Mouse (Mus musculus) adrenal gland, postnatal 36 days (tissue): Measurements from ENCODE around the gene Bcl7c. TPM values are rescaled to one million over a fixed set of nuclear protein-coding genes. Genes with fewer than 3 reads are reported as not detected.

ENCODE experiments used
- DNase-seq, 2 experiments: peaks; one replicate each; pipeline ENCODE4 v3.0.0; 2021; ENCODE audit warnings: mixed read lengths in 1 of 2
- total RNA-seq, 2 experiments: library from RNA; stranded (reverse); gene quantifications; 2 replicates each; pipeline ENCODE4 v1.2.3; 2021

The Bcl7c gene
- total RNA-seq, 2 experiments from 2014 or later: 63.6 to 103 TPM

DNA sequence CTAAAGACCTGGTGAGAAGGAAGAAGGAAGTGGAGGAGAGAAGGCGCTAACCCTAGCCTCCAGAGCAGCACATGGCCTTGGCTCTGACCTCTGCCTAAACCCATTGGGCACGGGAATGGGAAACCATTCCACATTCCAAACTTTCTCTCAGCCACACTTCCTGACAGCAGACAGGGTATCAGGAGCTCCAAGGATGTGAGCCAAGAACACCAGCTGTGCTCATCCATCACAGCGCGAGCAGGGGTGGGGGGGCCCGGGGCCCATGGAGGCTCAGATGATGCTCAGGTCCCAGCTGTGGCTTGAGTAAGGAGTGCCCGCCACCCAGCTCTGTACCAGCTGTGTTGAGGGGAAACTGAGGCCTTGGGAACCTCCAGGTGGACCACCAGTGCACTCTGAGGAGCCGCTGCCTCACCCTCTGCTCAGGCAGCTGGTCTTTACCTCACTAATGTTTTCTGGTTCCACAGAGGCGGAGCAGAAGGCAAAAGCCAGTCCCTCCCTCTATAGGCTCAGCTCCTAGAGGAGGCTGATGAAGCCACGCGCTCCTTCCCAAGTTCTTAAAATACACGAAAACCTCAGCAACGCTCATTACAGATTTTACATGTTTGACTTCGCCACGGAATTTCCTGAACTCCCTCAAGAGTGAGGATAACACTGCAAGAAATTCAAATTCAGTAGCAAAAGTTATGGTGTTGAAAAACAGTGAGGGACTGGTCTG lies 23.3 kb downstream of the Bcl7c start:
- no peak for DNase-seq

GRCm38 (mm10) chr7:127681888-127682553 lies 26.7 kb downstream of the Bcl7c start:
- DNase-seq: peak in 1 of 2 experiments; percentile 32

GRCm38 (mm10) chr7:127680541-127680940 lies 28.2 kb downstream of the Bcl7c start:
- DNase-seq: no peak

DNA sequence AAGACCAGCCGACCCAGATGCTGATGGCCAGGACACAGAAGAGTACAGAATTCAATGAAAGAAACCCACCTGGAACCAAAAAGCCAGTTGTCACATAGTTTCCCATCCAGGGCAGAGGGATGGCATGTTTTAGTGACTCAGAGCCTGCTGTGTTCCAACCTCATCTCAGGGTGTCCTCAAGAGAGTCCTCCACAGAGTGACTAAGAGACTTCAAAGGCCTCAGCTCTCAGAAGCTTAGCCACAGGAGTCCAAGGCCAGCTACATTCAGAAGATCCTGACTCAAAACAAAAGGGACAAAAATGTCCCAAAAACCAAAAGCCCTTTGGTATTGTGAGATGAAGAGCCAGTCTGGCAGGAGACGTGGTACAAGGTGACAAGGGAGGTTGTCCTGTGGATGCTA lies 29.9 kb downstream of the Bcl7c start:
- DNase-seq: peak; percentile 55 to 58

DNA sequence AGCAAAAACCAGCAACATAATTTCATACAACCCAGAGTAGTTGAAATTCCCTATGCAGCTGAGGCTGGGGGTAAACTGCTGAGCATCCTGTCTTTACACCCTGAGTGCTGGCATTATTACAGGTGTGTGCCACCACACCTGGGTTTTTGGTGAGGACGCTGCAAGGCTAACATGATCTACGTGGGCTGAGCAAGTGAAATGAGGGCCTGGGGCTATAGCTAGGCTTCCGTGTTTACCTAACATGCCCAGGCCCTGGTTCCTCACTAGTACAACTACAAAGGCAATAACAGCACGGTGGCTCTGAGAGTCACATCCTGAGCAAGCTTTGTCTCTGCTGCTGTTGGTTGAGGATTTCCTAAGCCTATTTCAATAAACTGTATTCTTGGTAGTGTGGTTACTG lies 31.1 kb downstream of the Bcl7c start:
- DNase-seq: no peak

DNA sequence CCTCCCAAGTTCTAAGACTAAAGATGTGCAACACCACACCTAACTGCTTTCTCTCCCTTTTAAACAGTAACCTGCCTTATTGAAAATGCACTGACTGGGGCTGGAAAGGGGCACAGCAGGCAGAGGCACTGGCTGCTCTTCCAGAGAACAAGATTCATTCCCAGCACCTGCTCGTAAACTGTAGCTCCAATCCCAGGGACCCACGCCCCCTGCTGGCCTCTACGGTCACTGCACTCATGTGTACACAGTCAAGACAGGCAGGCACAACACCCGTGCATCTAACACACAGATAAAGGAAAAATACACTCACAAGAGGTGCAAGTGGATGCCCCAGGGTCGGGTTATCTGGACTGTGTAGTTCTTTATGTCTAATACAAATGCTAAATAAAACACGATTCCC lies 31.7 kb downstream of the Bcl7c start:
- DNase-seq: peak; percentile 58 to 74

DNA sequence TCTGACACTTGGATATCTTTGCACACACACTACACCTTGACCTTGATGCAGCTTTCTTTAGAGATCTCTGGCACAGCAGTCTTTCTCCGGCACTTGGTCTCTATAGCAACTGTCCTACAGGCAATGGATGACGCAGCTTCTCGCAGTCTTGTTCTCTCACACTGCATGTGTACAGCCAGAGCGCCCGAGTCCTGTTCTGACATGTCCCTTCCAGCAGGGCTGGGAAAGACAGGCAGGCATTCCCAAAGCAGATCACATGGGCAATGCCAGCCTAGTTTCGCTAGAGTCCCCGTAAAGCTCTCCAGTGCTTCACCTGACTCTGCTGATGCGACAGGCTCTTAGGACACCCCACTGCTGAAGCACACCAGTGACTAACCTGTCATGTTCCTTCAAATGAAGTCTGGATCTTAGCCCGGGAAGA lies 33.3 kb downstream of the Bcl7c start:
- DNase-seq: no peak

GRCm38 (mm10) chr7:127674977-127675376 lies 33.8 kb downstream of the Bcl7c start:
- DNase-seq: peak; percentile 90 to 93

GRCm38 (mm10) chr7:127672776-127673175 lies 36.0 kb downstream of the Bcl7c start:
- DNase-seq: no peak

DNA sequence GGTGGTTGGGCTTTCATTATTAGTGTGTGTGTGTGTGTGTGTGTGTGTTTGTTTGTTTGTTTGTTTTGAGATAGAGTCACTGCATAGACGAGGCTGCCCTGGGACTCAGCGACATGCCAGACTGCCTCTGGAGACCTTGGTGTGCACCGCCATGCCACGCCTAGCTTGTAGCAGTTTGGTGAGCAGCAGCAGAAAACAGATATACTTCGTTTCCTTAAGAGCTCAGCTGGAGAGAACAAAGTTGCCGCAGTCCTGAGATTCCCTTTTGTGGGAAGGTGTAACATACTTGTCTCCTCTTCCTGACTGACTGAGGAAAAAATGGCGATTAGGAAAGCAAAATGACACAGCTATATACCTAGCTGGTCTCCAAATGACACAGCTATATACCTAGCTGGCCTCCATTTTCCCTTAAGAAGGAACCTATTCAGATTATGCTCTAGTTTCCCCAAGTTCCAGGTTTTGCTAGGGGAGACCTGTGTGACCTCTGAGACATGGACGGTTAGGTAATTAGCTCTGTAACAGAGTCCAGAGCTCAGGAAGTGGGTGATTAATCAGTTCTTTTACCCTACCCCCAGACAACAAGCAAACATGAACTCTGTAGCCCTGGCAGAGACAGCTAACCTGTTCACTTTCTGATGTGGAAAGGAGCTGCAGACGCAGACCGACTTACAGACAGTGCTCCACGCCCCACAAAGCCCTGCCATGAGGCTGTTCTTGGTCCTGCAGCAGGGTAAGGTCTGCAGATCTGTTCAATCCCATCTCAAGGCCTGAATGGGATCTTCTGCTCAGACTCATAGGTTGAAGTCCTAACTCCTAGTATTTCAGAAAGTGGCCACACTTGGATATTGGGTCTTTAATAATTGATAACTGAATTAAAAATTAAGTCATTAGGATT lies 36.6 kb downstream of the Bcl7c start:
- no peak for DNase-seq

GRCm38 (mm10) chr7:127667171-127667570 lies 41.6 kb downstream of the Bcl7c start:
- no peak for DNase-seq

GRCm38 (mm10) chr7:127666679-127667078 lies 42.1 kb downstream of the Bcl7c start:
- no peak for DNase-seq

DNA sequence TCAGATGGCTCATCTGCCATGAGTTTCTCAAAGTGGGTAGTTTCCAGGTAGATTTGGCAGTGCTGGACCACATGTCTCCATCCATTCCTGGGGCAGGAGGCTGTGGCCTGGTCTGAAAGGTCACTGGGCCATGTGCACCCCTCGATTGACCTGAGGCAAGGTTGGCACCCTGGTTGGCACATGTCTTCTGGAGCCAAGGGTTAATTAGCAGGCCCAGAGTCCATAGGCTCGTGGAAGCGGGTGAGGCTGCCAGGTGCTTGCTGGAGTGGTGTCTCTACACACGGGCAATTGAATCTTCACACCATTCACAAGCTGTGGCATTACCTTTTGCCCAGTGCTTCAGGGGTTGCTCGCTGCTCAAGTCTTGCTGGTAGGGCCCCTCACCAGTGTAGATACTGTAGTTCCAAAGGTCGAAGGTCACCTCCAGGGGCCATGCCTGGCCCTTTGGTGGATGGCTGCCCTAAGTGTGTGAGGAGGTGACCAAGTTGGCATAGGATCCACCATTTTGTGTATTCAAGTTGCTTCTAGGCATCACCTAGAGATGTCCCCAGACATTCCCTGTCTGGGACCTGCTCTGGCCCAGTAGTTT lies 42.6 kb downstream of the Bcl7c start:
- DNase-seq: no peak

- DNase-seq: no peak
These were observed 45.8 kb downstream of the Bcl7c start for GRCm38 (mm10) chr7:127662926-127663325.

GRCm38 (mm10) chr7:127661833-127662232 lies 46.9 kb downstream of the Bcl7c start:
- DNase-seq: no peak

DNA sequence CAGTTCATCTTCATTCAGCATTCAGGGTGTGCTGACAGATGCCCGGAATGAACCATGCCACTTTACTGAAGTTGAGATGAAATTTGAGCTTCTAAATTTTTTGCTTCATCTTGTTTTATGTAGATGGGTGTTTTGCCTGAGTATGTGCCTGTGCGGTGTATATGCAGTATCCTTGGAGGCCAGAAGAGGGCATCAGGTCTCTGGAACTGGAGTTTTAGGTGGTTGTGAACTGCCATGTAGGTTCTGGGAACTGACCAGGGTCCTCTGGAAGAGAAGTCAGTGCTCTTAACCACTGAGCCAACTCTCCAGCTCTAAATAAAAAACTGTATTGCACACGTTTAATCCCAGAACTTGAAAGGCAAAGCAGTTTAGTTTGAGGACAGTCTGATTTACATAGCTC lies 47.9 kb downstream of the Bcl7c start:
- no peak for DNase-seq

GRCm38 (mm10) chr7:127656946-127657345 lies 51.8 kb downstream of the Bcl7c start:
- peak; percentile 81 to 84 for DNase-seq

GRCm38 (mm10) chr7:127654318-127654717 lies 54.4 kb downstream of the Bcl7c start:
- DNase-seq: no peak

DNA sequence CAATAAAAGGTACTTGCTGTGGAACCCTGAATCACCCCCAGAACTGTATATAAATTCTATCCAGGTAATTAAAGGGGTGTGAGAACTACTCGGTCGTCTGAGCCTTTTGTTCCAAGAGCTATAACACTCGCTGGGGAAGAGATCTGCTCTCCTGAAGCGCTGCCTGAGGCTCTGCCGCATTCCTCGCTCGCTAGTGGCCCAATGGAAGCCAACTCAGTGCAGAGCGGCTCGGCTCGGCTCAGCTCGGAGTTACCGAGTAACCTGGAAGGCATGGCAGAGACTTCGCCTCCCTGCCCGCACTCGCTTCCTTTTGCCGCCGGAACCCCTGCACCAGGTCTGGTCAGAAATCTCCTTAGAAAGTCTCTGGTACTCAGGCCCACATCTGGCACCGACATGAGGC lies 56.7 kb downstream of the Bcl7c start:
- no peak for DNase-seq

DNA sequence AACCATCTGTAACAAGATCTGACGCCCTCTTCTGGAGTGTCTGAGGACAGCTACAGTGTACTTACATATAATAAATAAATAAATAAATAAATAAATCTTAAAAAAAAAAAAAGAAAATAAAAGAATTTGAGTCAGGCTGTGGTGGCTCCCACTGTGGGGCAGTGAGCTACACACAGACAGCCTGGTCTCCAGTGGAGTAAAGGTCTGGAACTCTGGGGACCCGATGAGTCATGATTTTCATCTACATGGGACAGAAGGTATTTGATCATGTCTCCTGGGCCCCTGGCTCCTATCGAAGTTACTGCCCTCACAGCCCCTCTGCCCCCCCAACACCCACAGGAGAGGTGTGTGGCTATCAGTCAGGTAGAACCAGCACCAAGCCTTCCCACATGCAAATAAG lies 57.1 kb downstream of the Bcl7c start:
- DNase-seq: no peak

- no peak for DNase-seq
These were observed 59.5 kb downstream of the Bcl7c start for GRCm38 (mm10) chr7:127649206-127649605.

DNA sequence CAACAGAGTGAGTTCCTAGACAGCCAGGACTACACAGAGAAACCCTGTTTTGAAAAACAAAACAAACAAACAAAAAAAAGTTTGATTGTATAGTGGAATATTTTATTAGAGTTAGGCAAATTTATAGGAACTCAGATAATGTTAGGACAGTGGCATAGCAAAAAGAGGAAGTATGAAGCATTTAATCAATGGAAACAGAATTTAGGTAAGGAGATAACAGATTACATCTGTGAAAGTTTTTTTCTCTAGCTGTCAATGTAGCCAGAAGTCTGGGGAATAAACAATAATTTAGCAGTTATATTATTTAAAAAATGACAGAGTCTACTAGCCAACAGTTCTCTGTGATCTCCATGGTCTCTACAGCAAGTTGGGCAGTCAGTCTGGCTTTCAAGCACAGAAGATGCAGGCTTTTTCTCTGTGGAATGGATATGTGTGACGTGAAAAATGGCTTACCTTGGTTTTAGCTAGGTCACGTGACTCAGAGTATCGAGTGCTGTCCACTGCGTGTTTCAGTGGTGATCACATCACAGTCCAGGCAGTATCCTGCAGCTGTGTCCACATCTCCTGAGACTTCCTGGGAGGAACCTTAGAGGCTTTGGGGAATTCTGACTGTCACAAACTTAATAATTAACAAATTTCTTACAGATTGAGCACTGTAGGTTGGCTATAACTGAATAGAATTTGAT lies 60.1 kb downstream of the Bcl7c start:
- no peak for DNase-seq
